Mouse (Mus musculus): ENCODE results near the gene Apol9b. TPM values are rescaled to one million over a fixed set of nuclear protein-coding genes. Genes with fewer than 3 reads are reported as not detected.
"Not testable (repeated sequence)": the region's sequence is repeated elsewhere in the genome, so short reads cannot be mapped to it uniquely, and the experiment has no call there.

Gene Apol9b
- total and polyA plus RNA-seq, 2 experiments from 2014 or later: 0.14 to 0.23 TPM

GRCm38 (mm10) chr15:77721509-77721908 is 7.3 kb upstream of the Apol9b start:
- H3K36me3 ChIP-seq (replicated peaks; ENCODE audit: control insufficient read depth, insufficient read depth, low read length); H3K4me1 ChIP-seq (ENCODE audit: control insufficient read depth, insufficient read depth); ATAC-seq (ENCODE audit: insufficient read depth, low read depth); DNase-seq (ENCODE audit: low spot score); H3K4me2 ChIP-seq (ENCODE audit: low read depth, low read length); H3K9me3 ChIP-seq (replicated peaks; ENCODE audit: control insufficient read depth, low read length); H3K9ac ChIP-seq (replicated peaks; ENCODE audit: low read depth, low read length); H3K27me3 ChIP-seq (ENCODE audit: control insufficient read depth, insufficient read depth, low read length); H3K4me3 ChIP-seq (ENCODE audit: low read depth, low read length); H3K27ac ChIP-seq (ENCODE audit: low read depth): not testable (repeated sequence)
- WGBS: no CpG with 5 or more reads among the region's 3 CpGs

DNA sequence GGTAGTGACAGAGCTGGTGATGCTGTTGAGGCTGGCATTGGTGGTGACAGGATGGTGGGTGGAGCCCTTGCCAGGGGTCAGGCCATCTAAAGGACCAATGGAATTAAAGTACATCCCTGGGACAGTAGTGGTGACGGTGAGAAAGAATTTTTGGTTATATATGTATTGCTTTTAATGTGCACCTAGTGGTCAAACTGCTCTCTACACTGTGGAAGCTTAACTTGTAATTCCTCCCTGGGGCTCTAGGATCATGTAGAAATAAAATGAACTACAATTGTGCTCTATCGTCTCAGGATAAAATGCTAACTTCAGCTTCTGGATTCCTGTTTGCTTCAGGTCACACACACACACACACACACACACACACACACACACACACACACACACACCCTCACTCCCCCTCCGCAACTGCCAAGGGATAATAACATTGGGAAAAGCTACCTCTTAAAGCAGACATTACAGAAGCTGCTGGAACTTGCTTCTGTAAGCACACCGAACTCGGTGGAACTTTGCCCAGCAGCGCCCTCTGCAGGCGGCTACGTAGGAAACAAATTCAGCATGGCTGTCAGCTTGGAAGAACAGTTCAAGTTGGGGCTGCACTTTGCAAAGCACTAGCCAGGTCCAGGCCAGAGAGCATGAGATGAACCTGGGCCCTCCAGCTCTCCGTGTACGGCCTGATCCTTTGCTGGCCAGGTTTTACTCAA is 4.5 kb upstream of the Apol9b start:
- H3K9ac ChIP-seq (replicated peaks; ENCODE audit: low read depth, low read length); H3K9me3 ChIP-seq (replicated peaks; ENCODE audit: control insufficient read depth, low read length); DNase-seq (ENCODE audit: low spot score); H3K4me2 ChIP-seq (ENCODE audit: low read depth, low read length); H3K27me3 ChIP-seq (ENCODE audit: control insufficient read depth, insufficient read depth, low read length); ATAC-seq (ENCODE audit: insufficient read depth, low read depth); H3K36me3 ChIP-seq (replicated peaks; ENCODE audit: control insufficient read depth, insufficient read depth, low read length); H3K27ac ChIP-seq (ENCODE audit: low read depth); H3K4me1 ChIP-seq (ENCODE audit: control insufficient read depth, insufficient read depth); H3K4me3 ChIP-seq (ENCODE audit: low read depth, low read length): not testable (repeated sequence)
- WGBS: 33% methylated on average over 2 of the region's 10 CpGs

GRCm38 (mm10) chr15:77725393-77726020 is 3.3 kb upstream of the Apol9b start:
- not testable (repeated sequence) for H3K36me3 ChIP-seq (replicated peaks; ENCODE audit: control insufficient read depth, insufficient read depth, low read length); H3K9me3 ChIP-seq (replicated peaks; ENCODE audit: control insufficient read depth, low read length); H3K27me3 ChIP-seq (ENCODE audit: control insufficient read depth, insufficient read depth, low read length); H3K27ac ChIP-seq (ENCODE audit: low read depth); H3K4me1 ChIP-seq (ENCODE audit: control insufficient read depth, insufficient read depth); H3K9ac ChIP-seq (replicated peaks; ENCODE audit: low read depth, low read length); H3K4me2 ChIP-seq (ENCODE audit: low read depth, low read length); H3K4me3 ChIP-seq (ENCODE audit: low read depth, low read length)
- DNase-seq (ENCODE audit: low spot score) (peak; percentile 73), ATAC-seq (ENCODE audit: insufficient read depth, low read depth) (peak; percentile 90)
- 14% methylated on average over 6 of the region's 6 CpGs for WGBS
- 0 out of 2 replicates have a peak, but pooled peaks have one; percentile 43 for TF ChIP-seq EP300 (IDR thresholded peaks at IDR 0.05; ENCODE audit: low read depth)

DNA sequence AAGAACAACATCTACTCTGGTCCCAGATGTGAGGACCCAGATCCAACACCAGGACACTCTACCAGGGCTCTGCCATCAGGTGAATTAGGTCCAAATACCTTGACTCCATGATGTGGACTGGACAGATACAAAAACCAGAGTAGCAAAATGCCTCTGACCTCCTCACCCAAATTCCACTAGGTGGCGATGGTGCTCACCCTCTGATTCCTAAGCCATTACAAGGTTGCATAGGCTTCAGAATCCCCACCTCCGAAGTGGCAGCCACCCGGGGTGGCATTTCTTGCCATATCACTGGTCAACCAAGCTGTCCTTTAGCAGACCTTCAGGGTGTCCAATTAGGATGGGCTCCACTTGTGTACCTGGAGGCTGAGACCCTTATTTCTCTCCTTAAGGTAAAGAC is 1.7 kb upstream of the Apol9b start:
- 3% methylated on average over 3 of the region's 3 CpGs for WGBS
- H3K4me2 ChIP-seq (ENCODE audit: low read depth, low read length); H3K36me3 ChIP-seq (replicated peaks; ENCODE audit: control insufficient read depth, insufficient read depth, low read length); H3K9me3 ChIP-seq (replicated peaks; ENCODE audit: control insufficient read depth, low read length); H3K4me3 ChIP-seq (ENCODE audit: low read depth, low read length); H3K27ac ChIP-seq (ENCODE audit: low read depth); H3K4me1 ChIP-seq (ENCODE audit: control insufficient read depth, insufficient read depth); H3K27me3 ChIP-seq (ENCODE audit: control insufficient read depth, insufficient read depth, low read length); ATAC-seq (ENCODE audit: insufficient read depth, low read depth); H3K9ac ChIP-seq (replicated peaks; ENCODE audit: low read depth, low read length); DNase-seq (ENCODE audit: low spot score): not testable (repeated sequence)
- TF ChIP-seq CTCF (IDR thresholded peaks at IDR 0.05; ENCODE audit: low read depth): peak; percentile 41

DNA sequence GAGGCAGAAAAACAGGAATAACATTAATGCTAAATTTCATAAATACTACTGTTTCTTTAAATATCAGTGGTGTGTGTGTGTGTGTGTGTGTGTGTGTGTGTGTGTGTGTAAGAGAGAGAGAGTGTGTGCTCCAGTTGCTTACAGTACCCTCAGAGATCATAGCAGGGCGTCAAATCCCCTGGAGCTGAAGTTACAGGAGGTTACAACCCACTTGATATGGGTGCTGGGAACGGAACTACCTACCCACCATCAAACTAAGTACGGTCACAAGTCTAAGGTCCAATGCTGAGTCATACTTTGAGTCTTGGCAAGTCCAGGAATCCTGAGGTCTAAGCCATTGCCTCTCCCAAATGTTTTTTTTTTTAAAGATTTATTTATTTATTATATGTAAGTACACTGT is 1.1 kb upstream of the Apol9b start:
- H3K36me3 ChIP-seq (replicated peaks; ENCODE audit: control insufficient read depth, insufficient read depth, low read length): not testable (repeated sequence)

GRCm38 (mm10) chr15:77731605-77732004 is 2.8 kb downstream of the Apol9b start:
- ATAC-seq (ENCODE audit: insufficient read depth, low read depth): no peak
- Histone ChIP-seq H3K9me3 (replicated peaks; ENCODE audit: control insufficient read depth, low read length) (no peaks in the 10 kb centered on the region), H3K27me3 (ENCODE audit: control insufficient read depth, insufficient read depth, low read length) (no peaks in the 10 kb centered on the region), H3K9ac (replicated peaks; ENCODE audit: low read depth, low read length) (no peak overlapping the region), H3K36me3 (replicated peaks; ENCODE audit: control insufficient read depth, insufficient read depth, low read length) (no peaks in the 10 kb centered on the region), H3K4me1 (ENCODE audit: control insufficient read depth, insufficient read depth) (peaks cover 4% of the 10 kb centered on the region; the same call in 1 of the 2 replicates), H3K4me3 (ENCODE audit: low read depth, low read length) (no peak overlapping the region), H3K4me2 (ENCODE audit: low read depth, low read length) (no peak overlapping the region), H3K27ac (ENCODE audit: low read depth) (no peak overlapping the region)
- TF ChIP-seq EP300 (IDR thresholded peaks at IDR 0.05; ENCODE audit: low read depth) (no peak), CTCF (IDR thresholded peaks at IDR 0.05; ENCODE audit: low read depth) (no peak)
- WGBS: 93% methylated on average over 5 of the region's 5 CpGs
- DNase-seq (ENCODE audit: low spot score): no peak

More for the DNA sequence above, 1.1 kb upstream of the Apol9b start:
- not testable (repeated sequence) for ATAC-seq (ENCODE audit: insufficient read depth, low read depth); DNase-seq (ENCODE audit: low spot score); H3K9ac ChIP-seq (replicated peaks; ENCODE audit: low read depth, low read length); H3K9me3 ChIP-seq (replicated peaks; ENCODE audit: control insufficient read depth, low read length); H3K4me3 ChIP-seq (ENCODE audit: low read depth, low read length); H3K27ac ChIP-seq (ENCODE audit: low read depth); H3K4me1 ChIP-seq (ENCODE audit: control insufficient read depth, insufficient read depth); H3K27me3 ChIP-seq (ENCODE audit: control insufficient read depth, insufficient read depth, low read length); H3K4me2 ChIP-seq (ENCODE audit: low read depth, low read length)
- whole genome bisulfite sequencing: 82% methylated on average over 3 of the region's 3 CpGs

DNA sequence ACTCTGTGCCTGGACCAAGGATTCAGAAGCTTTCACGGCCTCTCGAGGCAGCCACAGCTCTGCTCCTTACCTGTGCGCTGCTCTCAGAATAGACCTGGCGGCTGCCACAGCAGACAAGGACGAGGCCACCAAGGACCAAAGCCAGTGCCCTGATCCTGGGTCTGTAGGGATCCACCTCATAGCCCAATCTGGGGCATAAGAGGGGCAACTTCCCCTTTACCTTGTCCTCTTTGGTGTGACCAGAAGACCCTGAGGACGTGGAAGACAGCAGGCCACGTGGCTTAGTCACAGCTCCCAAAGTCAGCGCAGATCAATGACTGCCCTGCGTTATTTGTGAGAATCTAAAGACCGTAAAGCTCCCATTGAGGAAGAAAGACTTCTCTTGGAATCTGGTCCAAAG is 4.0 kb downstream of the Apol9b start:
- H3K4me2 ChIP-seq (ENCODE audit: low read depth, low read length): not testable (repeated sequence)
- 81% methylated on average over 10 of the region's 10 CpGs for WGBS

DNA sequence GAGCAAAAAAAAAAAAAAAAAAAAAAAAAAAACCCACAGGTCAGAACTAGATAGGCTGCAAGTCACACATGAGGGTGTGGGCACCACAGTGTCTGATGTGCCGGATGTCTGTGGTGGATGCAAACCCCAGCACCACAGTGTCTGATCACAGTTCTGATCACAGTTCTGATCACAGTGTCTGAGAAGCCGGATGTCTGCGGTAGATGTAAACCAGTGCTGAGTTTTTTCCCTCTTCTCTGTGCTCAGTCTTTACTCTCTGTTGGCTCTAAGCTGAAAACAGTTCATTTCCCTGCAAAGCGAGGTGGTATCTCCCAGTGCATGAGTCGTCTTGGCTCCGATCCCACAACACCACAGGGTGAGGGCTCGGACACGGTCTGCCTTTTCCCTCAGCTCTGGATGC is 4.5 kb downstream of the Apol9b start:
- H3K4me3 ChIP-seq (ENCODE audit: low read depth, low read length); H3K4me1 ChIP-seq (ENCODE audit: control insufficient read depth, insufficient read depth); H3K4me2 ChIP-seq (ENCODE audit: low read depth, low read length); ATAC-seq (ENCODE audit: insufficient read depth, low read depth); H3K36me3 ChIP-seq (replicated peaks; ENCODE audit: control insufficient read depth, insufficient read depth, low read length); H3K9me3 ChIP-seq (replicated peaks; ENCODE audit: control insufficient read depth, low read length); H3K27ac ChIP-seq (ENCODE audit: low read depth); H3K27me3 ChIP-seq (ENCODE audit: control insufficient read depth, insufficient read depth, low read length); H3K9ac ChIP-seq (replicated peaks; ENCODE audit: low read depth, low read length): not testable (repeated sequence)
- peak; percentile 18 for DNase-seq (ENCODE audit: low spot score)
- 23% methylated on average over 8 of the region's 8 CpGs for WGBS

More for the DNA sequence above, 4.0 kb downstream of the Apol9b start:
- not testable (repeated sequence) for DNase-seq (ENCODE audit: low spot score); H3K9ac ChIP-seq (replicated peaks; ENCODE audit: low read depth, low read length); H3K4me3 ChIP-seq (ENCODE audit: low read depth, low read length); ATAC-seq (ENCODE audit: insufficient read depth, low read depth); H3K9me3 ChIP-seq (replicated peaks; ENCODE audit: control insufficient read depth, low read length); H3K4me1 ChIP-seq (ENCODE audit: control insufficient read depth, insufficient read depth); H3K36me3 ChIP-seq (replicated peaks; ENCODE audit: control insufficient read depth, insufficient read depth, low read length); H3K27me3 ChIP-seq (ENCODE audit: control insufficient read depth, insufficient read depth, low read length); H3K27ac ChIP-seq (ENCODE audit: low read depth)

Data from heart, postnatal 0 days (tissue).